Comparison of ENCODE assay signal across 17 mouse cellular contexts in the genomic region with DNA sequence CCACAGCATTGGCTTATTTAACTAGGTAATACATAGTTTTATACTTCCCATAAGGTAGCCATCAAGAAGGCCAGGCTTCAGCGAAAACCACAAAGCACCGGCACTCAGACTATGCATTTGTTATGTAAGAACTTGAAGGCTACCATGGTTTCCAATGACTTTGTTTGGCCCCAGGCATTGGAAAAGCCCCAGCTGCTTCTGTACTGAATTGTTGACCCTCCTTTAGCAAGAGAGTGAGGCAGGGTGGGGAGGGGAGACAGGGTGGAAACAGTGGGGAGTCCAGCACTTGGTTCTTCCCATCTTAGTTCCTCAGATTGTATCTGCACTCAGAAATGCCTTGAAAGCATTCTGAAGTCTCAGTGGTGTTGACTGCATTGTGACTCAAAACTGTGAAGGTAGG.
DNase-seq lines count a peak whose midpoint lies in the region; ATAC-seq and TF ChIP-seq lines count a peak whose summit lies in the region.
"Had no signal": no experiment of that assay in that cellular context is flagged by ENCODE, and none has a peak within 500 bp of the region (broad histone marks: within the 10 kb centered on the region; RNA-seq: fewer than 3 reads in every experiment).

No protein-coding gene starts in this region.

- no peaks in the 10 kb centered on the region for H3K9me3 ChIP-seq in lung, postnatal 0 days (ENCODE audit: low read length)
- H3K9me3 ChIP-seq: embryonic facial prominence, embryonic 15.5 days; forebrain, embryonic 12.5 days; hindbrain, embryonic 15.5 days; midbrain, embryonic 13.5 days had no signal

- H3K27me3 ChIP-seq in lung, postnatal 0 days (replicated peaks; ENCODE audit: insufficient read depth, low read length): no peaks in the 10 kb centered on the region
- H3K27me3 ChIP-seq: embryonic facial prominence, embryonic 15.5 days; forebrain, embryonic 12.5 days; hindbrain, embryonic 15.5 days; midbrain, embryonic 13.5 days had no signal

- 65% methylated on average over 2 of the region's 2 CpGs for WGBS in lung, postnatal 0 days

- no peak overlapping the region for H3K9ac ChIP-seq in lung, postnatal 0 days (replicated peaks; ENCODE audit: low read depth)
- H3K9ac ChIP-seq: embryonic facial prominence, embryonic 15.5 days; forebrain, embryonic 12.5 days; hindbrain, embryonic 15.5 days; midbrain, embryonic 13.5 days had no signal

- ATAC-seq in lung, postnatal 0 days: no peak
- ATAC-seq: midbrain, embryonic 13.5 days had no signal

- no peak overlapping the region for H3K27ac ChIP-seq in lung, postnatal 0 days (ENCODE audit: low read length)
- H3K27ac ChIP-seq: forebrain, embryonic 12.5 days; heart, adult 2 months; hindbrain, embryonic 15.5 days; left cerebral cortex, adult 2 months; midbrain, embryonic 13.5 days had no signal

- no peak overlapping the region for H3K4me2 ChIP-seq in lung, postnatal 0 days (replicated peaks; ENCODE audit: low read depth, low read length)
- H3K4me2 ChIP-seq: embryonic facial prominence, embryonic 15.5 days; forebrain, embryonic 12.5 days; hindbrain, embryonic 15.5 days; liver, embryonic 11.5 days; midbrain, embryonic 13.5 days had no signal

- peak; percentile 35 for DNase-seq in lung, postnatal 0 days (ENCODE audit: low spot score)
- DNase-seq in lung, postnatal 10 days: no peak
- DNase-seq in R1 (ENCODE audit: low read depth, low spot score): peak; percentile 83
- peak; percentile 25 for DNase-seq in kidney, postnatal 14 days
- DNase-seq in thymus, adult 18-20 months: no peak
- DNase-seq in gastrocnemius, postnatal 4 days (ENCODE audit: low spot score in 2 of 2): no peak
- DNase-seq in ovary, adult 18-20 months (ENCODE audit: low spot score): no peak
- DNase-seq: adrenal gland, postnatal 36 days; cerebellum, postnatal 36 days; heart, adult 2 months; lung, postnatal 14 days had no signal

- no peak for TF ChIP-seq EP300 in lung, postnatal 0 days (IDR thresholded peaks at IDR 0.05)

- no peaks in the 10 kb centered on the region for H3K4me1 ChIP-seq in lung, postnatal 0 days (ENCODE audit: insufficient read depth, low read depth, low read length)

- no peaks in the 10 kb centered on the region for H3K36me3 ChIP-seq in lung, postnatal 0 days (ENCODE audit: insufficient read depth, low read length)
- H3K36me3 ChIP-seq: embryonic facial prominence, embryonic 15.5 days; forebrain, embryonic 12.5 days; hindbrain, embryonic 15.5 days; midbrain, embryonic 13.5 days had no signal

- TF ChIP-seq CTCF in lung, postnatal 0 days (IDR thresholded peaks at IDR 0.05): no peak

- no peak overlapping the region for H3K4me3 ChIP-seq in lung, postnatal 0 days (ENCODE audit: low read depth, low read length)
- H3K4me3 ChIP-seq: embryonic facial prominence, embryonic 15.5 days; forebrain, embryonic 12.5 days; heart, adult 2 months; hindbrain, embryonic 15.5 days; left cerebral cortex, adult 2 months; midbrain, embryonic 13.5 days had no signal

Comparison
In these comparisons a context has a peak if more than half of its experiments do, and no peak if none do; other contexts are left out.
1. DNase-seq: peak in lung, postnatal 0 days (single experiment), R1 (single experiment) and kidney, postnatal 14 days (single experiment); none in lung, postnatal 10 days (single experiment), thymus, adult 18-20 months (0 of 2), gastrocnemius, postnatal 4 days (0 of 2) and ovary, adult 18-20 months (single experiment).